Mouse (Mus musculus) stomach, postnatal 0 days (tissue): ENCODE results near the gene Ttyh2.

Experiments used
- CTCF ChIP-seq: IDR thresholded peaks from 2 replicates; pipeline ENCODE4 v1.5.1; 2016; ENCODE audit warnings: antibody characterized with exemption, low read depth, mild to moderate bottlenecking, moderate library complexity
- EP300 ChIP-seq: optimal IDR thresholded peaks from 2 replicates; pipeline ENCODE3; 2016; ENCODE audit warnings: antibody characterized with exemption

DNA sequence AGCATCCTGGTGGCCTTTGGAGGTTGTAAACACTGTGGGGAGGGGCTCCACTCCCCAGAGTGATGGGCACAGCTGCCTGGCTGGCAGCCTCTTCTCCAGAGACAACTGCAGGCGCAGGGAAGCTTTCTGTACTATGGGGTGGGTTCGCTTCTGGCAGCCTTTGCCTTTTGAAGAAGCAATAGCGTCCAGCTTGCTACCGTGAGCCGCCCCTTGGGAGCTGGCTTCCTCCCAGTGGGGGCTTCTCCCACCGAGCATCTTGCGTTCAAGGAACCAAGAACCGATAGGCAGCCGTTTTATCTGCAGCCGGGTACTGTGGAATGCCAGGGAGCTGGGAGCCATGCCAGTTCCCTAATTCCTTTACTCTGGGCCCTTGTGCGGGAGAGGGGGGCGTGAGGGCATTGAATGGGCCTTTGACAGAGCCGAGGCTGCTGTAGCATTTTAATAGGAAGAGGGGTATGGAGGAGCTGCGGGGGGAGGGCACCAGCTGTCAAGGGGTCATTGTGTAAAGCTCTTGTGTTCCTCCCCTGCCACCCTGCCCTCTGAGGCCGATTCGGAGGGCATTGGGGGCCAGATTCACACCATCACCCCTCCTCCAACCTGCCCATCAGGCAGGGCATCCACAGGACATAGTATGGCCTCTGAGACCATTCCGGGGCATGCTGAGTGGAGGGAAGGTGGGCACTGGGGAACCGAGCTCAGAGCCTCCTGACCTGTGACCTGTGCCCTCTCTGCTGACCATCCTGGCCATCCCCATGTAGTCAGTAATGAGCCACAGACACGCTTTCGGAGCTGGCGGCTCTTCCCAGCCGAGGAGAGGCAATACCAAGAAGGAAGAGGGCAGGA lies 29.1 kb downstream of the Ttyh2 start:
- TF ChIP-seq CTCF (no peak), EP300 (no peak)
